Mouse (Mus musculus) thymus, adult 2 months (tissue): Measurements from ENCODE around the gene Slc35b3. TPM values are rescaled to one million over a fixed set of nuclear protein-coding genes. Genes with fewer than 3 reads are reported as not detected.

Experiments used
- DNase-seq: peaks from one replicate; pipeline ENCODE4 v3.0.0; 2021
- H3K27ac ChIP-seq: fragments of 200-500 bp; 2 replicates; pipeline ENCODE4 v1.5.1; 2012; ENCODE audit warnings: low read length, control low read depth; ENCODE audit not compliant: control insufficient read depth, insufficient read depth
- H3K27me3 ChIP-seq: fragments of 200-500 bp; 2 replicates; pipeline ENCODE4 v1.6.1; 2012; ENCODE audit warnings: mild to moderate bottlenecking, low read length, moderate library complexity, mixed read lengths; ENCODE audit not compliant: control insufficient read depth, insufficient read depth
- H3K36me3 ChIP-seq: fragments of 200-500 bp; 2 replicates; pipeline ENCODE4 v1.6.1; 2012; ENCODE audit warnings: mild to moderate bottlenecking, low read length, moderate library complexity; ENCODE audit not compliant: control insufficient read depth, insufficient read depth
- H3K4me1 ChIP-seq: fragments of 200-500 bp; replicated peaks from 2 replicates; pipeline ENCODE4 v1.6.1; 2012; ENCODE audit warnings: low read length; ENCODE audit not compliant: control insufficient read depth, insufficient read depth
- H3K4me3 ChIP-seq: fragments of 200-500 bp; 2 replicates; pipeline ENCODE4 v1.5.1; 2012; ENCODE audit warnings: mild to moderate bottlenecking, low read length, control low read depth, moderate library complexity; ENCODE audit not compliant: control insufficient read depth, insufficient read depth
- CTCF ChIP-seq: fragments of 200-500 bp; IDR thresholded peaks from 2 replicates; pipeline ENCODE4 v1.5.1; 2012; ENCODE audit warnings: mild to moderate bottlenecking, control low read depth, low read length, moderate library complexity, borderline replicate concordance; ENCODE audit not compliant: control insufficient read depth, poor library complexity, insufficient read depth; ENCODE audit errors: extremely low read depth
- POLR2A ChIP-seq: fragments of 200-500 bp; IDR thresholded peaks from 2 replicates; pipeline ENCODE4 v1.6.1; 2012; ENCODE audit warnings: mild to moderate bottlenecking, low read length, control low read depth, moderate library complexity; ENCODE audit not compliant: control insufficient read depth, poor library complexity, insufficient read depth; ENCODE audit errors: extremely low read depth
- WGBS: fragments of 180-500 bp; shearing (Covaris S2); methylation state at CpG from one replicate; pipeline ENCODE4 v1.1.7; 2018; 5-methylcytosine and 5-hydroxymethylcytosine counted together
- polyA plus RNA-seq: library from polyadenylated mRNA; depleted of rRNA; stranded (reverse); fragments of >200 nt; gene quantifications from 2 replicates; pipeline ENCODE4 v1.2.3, GENCODE M21; 2012

The Slc35b3 gene
- polyA plus RNA-seq, 1 experiment, result 33.6 TPM

- WGBS, result 97% methylated on average over 1 of the region's 1 CpGs
- no peak for DNase-seq
- H3K27ac ChIP-seq, result no peak overlapping the region
- H3K4me1 ChIP-seq, result no peaks in the 10 kb centered on the region
- no peaks in the 10 kb centered on the region for H3K27me3 ChIP-seq
- TF ChIP-seq POLR2A, result no peak
- no peak for TF ChIP-seq CTCF
- no peaks in the 10 kb centered on the region for H3K36me3 ChIP-seq
- no peak overlapping the region for H3K4me3 ChIP-seq
Measured at GRCm38 (mm10) chr13:38921306-38921705, 39.4 kb downstream of the Slc35b3 start.

DNA sequence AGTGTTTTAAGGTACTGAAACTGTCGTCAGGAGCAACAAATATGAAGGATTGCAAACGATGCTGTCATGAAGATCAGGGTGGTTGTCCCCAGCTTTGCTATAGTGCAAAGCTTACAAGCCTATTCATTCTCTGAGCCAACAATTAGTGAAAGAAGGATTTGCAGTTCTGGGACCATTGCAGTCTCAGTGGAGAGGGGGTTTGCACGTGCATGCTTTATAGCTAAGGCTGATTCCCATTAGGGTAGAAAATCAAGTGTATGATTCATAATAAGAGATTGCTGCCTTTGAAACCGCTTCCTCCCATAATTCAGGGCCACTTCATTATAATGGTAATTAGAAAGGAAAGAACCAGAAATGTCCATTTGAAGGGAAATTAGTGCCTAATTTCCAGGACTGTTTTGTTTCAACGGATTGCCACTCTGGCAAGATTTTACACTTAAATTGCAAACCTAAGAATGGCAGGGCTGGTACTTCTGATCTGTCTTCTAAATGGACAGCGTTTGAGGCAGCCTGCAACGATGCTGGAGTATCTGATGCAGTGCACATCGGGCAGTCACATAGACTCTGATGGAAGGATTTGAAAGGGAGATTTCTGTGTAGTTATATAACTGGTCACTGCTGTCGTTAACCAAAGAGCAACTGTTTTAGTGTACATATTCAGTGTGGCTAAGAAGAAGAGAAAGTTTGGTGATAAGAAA is 42.3 kb downstream of the Slc35b3 start:
- H3K27me3 ChIP-seq, result no peaks in the 10 kb centered on the region
- WGBS, result 88% methylated on average over 9 of the region's 9 CpGs

GRCm38 (mm10) chr13:38917556-38917955 is 43.1 kb downstream of the Slc35b3 start:
- Histone ChIP-seq H3K27ac (no peak overlapping the region), H3K4me1 (no peaks in the 10 kb centered on the region), H3K4me3 (no peak overlapping the region), H3K27me3 (no peaks in the 10 kb centered on the region), H3K36me3 (no peaks in the 10 kb centered on the region)
- no peak for DNase-seq
- WGBS, result 84% methylated on average over 5 of the region's 5 CpGs
- TF ChIP-seq CTCF (no peak), POLR2A (no peak)

More for the DNA sequence above, 42.3 kb downstream of the Slc35b3 start:
- H3K27ac ChIP-seq, result no peak overlapping the region
- no peaks in the 10 kb centered on the region for H3K4me1 ChIP-seq
- no peak overlapping the region for H3K4me3 ChIP-seq
- TF ChIP-seq POLR2A, result no peak
- no peak for TF ChIP-seq CTCF
- H3K36me3 ChIP-seq, result no peaks in the 10 kb centered on the region
- no peak for DNase-seq

- TF ChIP-seq CTCF, result no peak
- TF ChIP-seq POLR2A, result no peak
- no peaks in the 10 kb centered on the region for H3K36me3 ChIP-seq
- no peak for DNase-seq
- no peaks in the 10 kb centered on the region for H3K4me1 ChIP-seq
- H3K4me3 ChIP-seq, result no peak overlapping the region
- no peak overlapping the region for H3K27ac ChIP-seq
- no peaks in the 10 kb centered on the region for H3K27me3 ChIP-seq
- WGBS, result 94% methylated on average over 6 of the region's 6 CpGs
Measured at GRCm38 (mm10) chr13:38914771-38915170, 45.9 kb downstream of the Slc35b3 start.

- no peak for DNase-seq
- Histone ChIP-seq H3K4me3 (no peak overlapping the region), H3K27me3 (no peaks in the 10 kb centered on the region), H3K36me3 (no peaks in the 10 kb centered on the region), H3K4me1 (no peaks in the 10 kb centered on the region), H3K27ac (no peak overlapping the region)
- TF ChIP-seq CTCF, result no peak
- no peak for TF ChIP-seq POLR2A
- 79% methylated on average over 3 of the region's 3 CpGs for WGBS
Measured at GRCm38 (mm10) chr13:38892364-38892763, 68.3 kb downstream of the Slc35b3 start.
